Mouse (Mus musculus): Measurements from ENCODE around the gene Mylk2. TPM values are rescaled to one million over a fixed set of nuclear protein-coding genes. Genes with fewer than 3 reads are reported as not detected.

Gene Mylk2
- polyA plus RNA-seq, 1 experiment, result not detected

- no peaks in the 10 kb centered on the region for H3K9me3 ChIP-seq (ENCODE audit: control insufficient read depth, low read length)
- no peaks in the 10 kb centered on the region for H3K27me3 ChIP-seq (ENCODE audit: control insufficient read depth)
- H3K4me3 ChIP-seq (replicated peaks), result no peak overlapping the region
- TF ChIP-seq TAL1 (IDR thresholded peaks at IDR 0.05; ENCODE audit: low read length) (no peak), GATA1 (IDR thresholded peaks at IDR 0.05; ENCODE audit: low read length) (no peak)
- no peaks in the 10 kb centered on the region for H3K36me3 ChIP-seq (ENCODE audit: control insufficient read depth)
- H3K4me1 ChIP-seq (ENCODE audit: control insufficient read depth), result no peaks in the 10 kb centered on the region
These were observed 20.5 kb downstream of the Mylk2 start for GRCm38 (mm10) chr2:152931456-152932160.

DNA sequence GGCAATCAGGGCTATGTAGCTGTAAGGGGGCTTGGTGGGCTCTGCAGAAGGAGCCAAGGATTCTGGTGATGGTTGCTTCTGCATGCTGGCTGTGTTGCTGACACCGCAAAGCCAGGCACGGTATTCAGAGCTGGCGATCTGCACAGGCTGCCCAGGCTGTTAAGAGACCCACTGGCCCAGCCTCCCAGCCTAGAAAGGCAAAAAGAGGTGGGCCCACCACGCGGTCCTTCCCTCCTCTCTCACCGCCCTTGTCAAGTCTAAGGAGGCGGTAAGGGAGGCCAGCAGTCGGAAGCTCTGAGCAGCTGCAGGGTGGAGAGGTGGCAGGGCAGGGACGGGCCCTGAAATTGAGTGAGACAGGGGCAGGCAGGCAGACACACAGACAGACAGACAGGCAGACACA, 21.9 kb downstream of the Mylk2 start, which contains the start of gene Foxs1:
Foxs1 (minus strand) TSS at position 161 of the 400 bp plus-strand sequence.
- Histone ChIP-seq H3K36me3 (ENCODE audit: control insufficient read depth) (no peaks in the 10 kb centered on the region), H3K4me1 (ENCODE audit: control insufficient read depth) (no peaks in the 10 kb centered on the region), H3K4me3 (replicated peaks) (no peak within 1 kb of the TSS), H3K27me3 (ENCODE audit: control insufficient read depth) (no peaks in the 10 kb centered on the region), H3K9me3 (ENCODE audit: control insufficient read depth, low read length) (no peaks in the 10 kb centered on the region)
- TF ChIP-seq TAL1 (IDR thresholded peaks at IDR 0.05; ENCODE audit: low read length), result no peak
- TF ChIP-seq GATA1 (IDR thresholded peaks at IDR 0.05; ENCODE audit: low read length), result no peak

DNA sequence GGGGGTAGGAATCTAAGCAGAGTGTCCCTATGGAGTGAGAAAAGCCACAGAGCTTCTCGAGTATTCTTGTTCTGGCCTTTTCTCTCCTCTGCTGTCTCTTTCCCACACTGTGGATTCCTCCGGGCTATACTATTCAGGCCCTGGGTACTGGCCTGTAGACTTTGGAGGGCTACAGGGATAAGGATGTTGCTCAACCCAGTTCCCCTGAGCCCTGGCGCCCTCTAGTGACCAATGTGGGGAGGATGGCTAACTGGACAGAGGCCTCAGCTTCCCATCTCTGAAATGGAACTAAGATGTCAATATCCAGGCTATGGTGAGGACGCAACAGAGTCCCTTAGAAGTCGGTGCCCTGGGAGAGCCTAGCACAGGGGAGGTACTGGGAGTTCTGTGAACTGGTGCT, 22.5 kb downstream of the Mylk2 start:
- H3K4me3 ChIP-seq (replicated peaks), result no peak overlapping the region

DNA sequence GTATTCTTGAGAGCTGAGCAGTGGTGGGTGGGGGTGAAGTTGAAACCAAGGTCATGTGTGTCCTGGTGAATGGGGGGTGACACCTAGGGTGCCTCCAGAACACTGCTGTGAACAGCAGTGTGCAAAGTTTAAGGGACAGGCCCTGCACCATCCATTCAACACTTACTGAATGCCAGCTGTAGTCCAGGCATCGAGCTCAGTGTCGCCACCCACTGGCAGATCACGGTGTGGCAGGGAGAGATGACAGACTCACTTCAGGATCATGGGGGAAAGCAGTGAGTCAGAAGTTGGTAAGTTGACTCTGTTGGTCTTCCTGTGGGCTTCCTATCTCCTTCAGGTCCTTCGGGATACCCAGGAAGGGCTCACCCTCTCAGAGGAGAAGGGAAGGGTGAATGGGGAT, 28.7 kb downstream of the Mylk2 start:
- peaks cover 50% of the 10 kb centered on the region for H3K27me3 ChIP-seq (ENCODE audit: control insufficient read depth)
- no peak for TF ChIP-seq TAL1 (IDR thresholded peaks at IDR 0.05; ENCODE audit: low read length)
- no peak for TF ChIP-seq GATA1 (IDR thresholded peaks at IDR 0.05; ENCODE audit: low read length)
- H3K4me3 ChIP-seq (replicated peaks), result no peak overlapping the region
- H3K36me3 ChIP-seq (ENCODE audit: control insufficient read depth), result no peaks in the 10 kb centered on the region
- H3K4me1 ChIP-seq (ENCODE audit: control insufficient read depth), result no peaks in the 10 kb centered on the region
- H3K9me3 ChIP-seq (ENCODE audit: control insufficient read depth, low read length), result no peaks in the 10 kb centered on the region

More for the DNA sequence above, 22.5 kb downstream of the Mylk2 start:
- no peaks in the 10 kb centered on the region for H3K27me3 ChIP-seq (ENCODE audit: control insufficient read depth)
- no peaks in the 10 kb centered on the region for H3K36me3 ChIP-seq (ENCODE audit: control insufficient read depth)
- H3K9me3 ChIP-seq (ENCODE audit: control insufficient read depth, low read length), result no peaks in the 10 kb centered on the region
- H3K4me1 ChIP-seq (ENCODE audit: control insufficient read depth), result no peaks in the 10 kb centered on the region
- TF ChIP-seq TAL1 (IDR thresholded peaks at IDR 0.05; ENCODE audit: low read length), result no peak
- TF ChIP-seq GATA1 (IDR thresholded peaks at IDR 0.05; ENCODE audit: low read length), result no peak

DNA sequence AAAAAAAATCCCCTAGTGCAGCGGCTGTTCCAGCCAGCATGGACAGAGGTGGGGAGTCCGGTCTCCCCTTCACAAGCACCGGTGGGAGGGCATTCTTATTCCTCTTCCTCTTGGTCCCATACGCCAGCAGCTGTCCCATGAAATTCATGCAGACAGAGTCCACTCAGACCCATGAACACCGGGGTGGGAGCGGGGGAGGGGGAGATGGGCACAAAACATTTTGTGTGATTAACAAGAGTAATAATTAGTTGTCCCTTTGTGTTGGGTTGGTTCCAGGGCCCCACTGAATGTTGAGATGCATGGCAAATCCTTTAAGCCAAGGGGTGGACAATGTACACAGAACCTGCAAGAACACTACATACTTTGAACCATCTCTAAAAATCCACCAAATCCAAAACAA, 30.0 kb downstream of the Mylk2 start:
- H3K9me3 ChIP-seq (ENCODE audit: control insufficient read depth, low read length), result no peaks in the 10 kb centered on the region
- H3K27me3 ChIP-seq (ENCODE audit: control insufficient read depth), result peaks cover 63% of the 10 kb centered on the region
- TF ChIP-seq TAL1 (IDR thresholded peaks at IDR 0.05; ENCODE audit: low read length), result no peak
- TF ChIP-seq GATA1 (IDR thresholded peaks at IDR 0.05; ENCODE audit: low read length), result no peak
- no peak overlapping the region for H3K4me3 ChIP-seq (replicated peaks)
- no peaks in the 10 kb centered on the region for H3K36me3 ChIP-seq (ENCODE audit: control insufficient read depth)
- H3K4me1 ChIP-seq (ENCODE audit: control insufficient read depth), result no peaks in the 10 kb centered on the region

DNA sequence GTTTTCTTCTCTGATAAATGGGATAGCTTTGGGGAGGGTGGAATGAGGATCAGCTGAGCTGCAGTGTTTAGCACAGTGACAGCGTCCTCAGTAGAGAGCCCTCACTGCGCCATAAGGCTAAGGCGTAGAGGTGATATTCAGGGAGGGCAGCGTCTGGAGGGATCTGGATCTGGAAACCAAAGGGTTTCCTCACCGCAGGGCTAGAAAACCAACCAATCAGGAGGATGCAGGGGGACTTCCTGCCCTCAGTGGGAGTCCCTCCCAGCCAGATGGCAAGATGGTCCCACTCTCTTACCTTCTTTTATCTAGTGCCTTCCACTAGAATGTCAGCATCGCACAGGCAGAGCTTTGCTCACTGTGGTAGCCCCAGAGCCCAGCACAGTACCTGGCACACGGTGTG, 30.6 kb downstream of the Mylk2 start:
- Histone ChIP-seq H3K4me3 (replicated peaks) (no peak overlapping the region), H3K27me3 (ENCODE audit: control insufficient read depth) (peaks cover 65% of the 10 kb centered on the region), H3K9me3 (ENCODE audit: control insufficient read depth, low read length) (no peaks in the 10 kb centered on the region), H3K36me3 (ENCODE audit: control insufficient read depth) (no peaks in the 10 kb centered on the region), H3K4me1 (ENCODE audit: control insufficient read depth) (no peaks in the 10 kb centered on the region)
- TF ChIP-seq TAL1 (IDR thresholded peaks at IDR 0.05; ENCODE audit: low read length), result no peak
- TF ChIP-seq GATA1 (IDR thresholded peaks at IDR 0.05; ENCODE audit: low read length), result no peak

- no peaks in the 10 kb centered on the region for H3K9me3 ChIP-seq (ENCODE audit: control insufficient read depth, low read length)
- H3K4me3 ChIP-seq (replicated peaks), result no peak overlapping the region
- H3K36me3 ChIP-seq (ENCODE audit: control insufficient read depth), result no peaks in the 10 kb centered on the region
- no peak for TF ChIP-seq GATA1 (IDR thresholded peaks at IDR 0.05; ENCODE audit: low read length)
- no peak for TF ChIP-seq TAL1 (IDR thresholded peaks at IDR 0.05; ENCODE audit: low read length)
- peaks cover 67% of the 10 kb centered on the region for H3K27me3 ChIP-seq (ENCODE audit: control insufficient read depth)
- no peaks in the 10 kb centered on the region for H3K4me1 ChIP-seq (ENCODE audit: control insufficient read depth)
These were observed 31.9 kb downstream of the Mylk2 start for GRCm38 (mm10) chr2:152942898-152943515.

DNA sequence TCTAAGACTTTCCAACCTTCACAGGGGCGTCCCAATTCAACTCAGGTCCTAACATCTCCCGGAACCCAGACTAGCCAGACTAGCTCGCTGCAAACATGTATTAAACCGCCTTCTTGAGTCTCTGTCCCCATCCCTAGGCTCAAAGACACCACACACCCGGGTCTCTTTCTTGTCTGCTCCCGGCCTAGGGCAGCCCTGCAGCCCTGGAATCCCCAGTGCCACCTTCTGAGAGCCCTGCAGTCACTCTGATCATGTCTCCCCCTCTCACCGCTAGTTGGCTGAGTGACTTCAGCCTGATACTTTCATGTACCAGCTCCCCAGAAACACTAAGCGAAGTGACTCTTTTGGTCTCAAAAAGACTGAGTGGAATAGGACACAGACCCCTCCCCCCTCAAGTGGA, 32.4 kb downstream of the Mylk2 start:
- H3K27me3 ChIP-seq (ENCODE audit: control insufficient read depth), result peaks cover 70% of the 10 kb centered on the region
- TF ChIP-seq TAL1 (IDR thresholded peaks at IDR 0.05; ENCODE audit: low read length) (no peak), GATA1 (IDR thresholded peaks at IDR 0.05; ENCODE audit: low read length) (no peak)
- no peaks in the 10 kb centered on the region for H3K9me3 ChIP-seq (ENCODE audit: control insufficient read depth, low read length)
- H3K36me3 ChIP-seq (ENCODE audit: control insufficient read depth), result no peaks in the 10 kb centered on the region
- H3K4me3 ChIP-seq (replicated peaks), result no peak overlapping the region
- H3K4me1 ChIP-seq (ENCODE audit: control insufficient read depth), result no peaks in the 10 kb centered on the region

DNA sequence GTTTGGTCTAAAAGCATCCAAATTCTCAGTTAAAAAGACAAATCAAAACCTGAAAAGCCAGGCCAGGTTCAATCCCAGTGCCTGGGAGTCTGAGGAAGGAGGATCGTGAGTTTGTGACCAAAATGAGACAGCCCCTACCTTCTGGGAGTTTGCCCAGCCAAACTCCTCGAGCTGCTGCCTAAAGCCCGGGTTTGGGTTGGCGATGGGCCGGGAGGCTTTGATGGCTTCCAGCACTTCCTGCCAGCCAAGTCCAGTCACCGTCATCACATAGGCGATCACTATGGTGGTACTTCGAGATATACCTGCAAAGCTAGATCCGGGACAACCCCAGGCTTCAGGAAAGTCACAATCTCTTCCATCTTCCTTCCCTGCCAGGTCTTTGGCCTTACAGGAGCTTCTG, 32.9 kb downstream of the Mylk2 start:
- Histone ChIP-seq H3K4me1 (ENCODE audit: control insufficient read depth) (no peaks in the 10 kb centered on the region), H3K36me3 (ENCODE audit: control insufficient read depth) (no peaks in the 10 kb centered on the region), H3K9me3 (ENCODE audit: control insufficient read depth, low read length) (no peaks in the 10 kb centered on the region), H3K27me3 (ENCODE audit: control insufficient read depth) (peaks cover 71% of the 10 kb centered on the region), H3K4me3 (replicated peaks) (no peak overlapping the region)
- TF ChIP-seq GATA1 (IDR thresholded peaks at IDR 0.05; ENCODE audit: low read length), result no peak
- TF ChIP-seq TAL1 (IDR thresholded peaks at IDR 0.05; ENCODE audit: low read length), result no peak
